Comparison of ENCODE assay signal across 8 mouse cellular contexts in genomic region chr9:44508721-44509486, GRCm38 (mm10). TPM values are rescaled to one million over a fixed set of nuclear protein-coding genes. Genes with fewer than 3 reads are reported as not detected.
DNase-seq lines count a peak whose midpoint lies in the region; ATAC-seq lines count a peak whose summit lies in the region.

No protein-coding gene starts in this region.

- peak; percentile 41 for DNase-seq in left cerebral cortex, postnatal 4 days
- DNase-seq in left cerebral cortex, adult 8-10 months (ENCODE audit: low spot score in 2 of 2) = no peak
- peak; percentile 21 to 26 for DNase-seq in cerebellum, postnatal 36 days
- no peak for DNase-seq in liver, embryonic 13.5 days
- DNase-seq in right cerebral cortex, postnatal 25 days = no peak
- DNase-seq in right cerebral cortex, adult 2 months (ENCODE audit: low spot score in 2 of 2) = no peak
- DNase-seq in frontal cortex, postnatal 14 days (ENCODE audit: low spot score in 2 of 2) = no peak

- peak overlapping the region; percentile 47 for H3K4me3 ChIP-seq in heart, embryonic 15.5 days
- peak overlapping the region; percentile 48; the same call in 1 of the 2 replicates for H3K4me3 ChIP-seq in liver, embryonic 13.5 days (replicated peaks)

- WGBS in heart, embryonic 15.5 days = 77% methylated on average over 19 of the region's 19 CpGs
- 77% methylated on average over 19 of the region's 19 CpGs for WGBS in liver, embryonic 13.5 days (ENCODE audit: insufficient replicate concordance)

- ATAC-seq in heart, embryonic 15.5 days (replicated peaks; ENCODE audit: insufficient number of reproducible peaks, insufficient read depth, low FRiP score, low read depth) = no peak
- ATAC-seq in liver, embryonic 13.5 days (ENCODE audit: low read depth) = no peak

- H3K4me2 ChIP-seq in heart, embryonic 15.5 days = peak overlapping the region; percentile 73
- peak overlapping the region; percentile 63 for H3K4me2 ChIP-seq in liver, embryonic 13.5 days

- H3K27ac ChIP-seq in heart, embryonic 15.5 days = peak overlapping the region; percentile 84
- no peak overlapping the region for H3K27ac ChIP-seq in liver, embryonic 13.5 days

- H3K9ac ChIP-seq in heart, embryonic 15.5 days = peak overlapping the region; percentile 51
- peak overlapping the region; percentile 48 for H3K9ac ChIP-seq in liver, embryonic 13.5 days

- H3K27me3 ChIP-seq in heart, embryonic 15.5 days = no peaks in the 10 kb centered on the region
- 0 out of 2 replicates have a peak, but pooled peaks cover 3% of the 10 kb centered on the region for H3K27me3 ChIP-seq in liver, embryonic 13.5 days

- peaks cover 53% of the 10 kb centered on the region for H3K36me3 ChIP-seq in heart, embryonic 15.5 days
- peaks cover 35% of the 10 kb centered on the region for H3K36me3 ChIP-seq in liver, embryonic 13.5 days

- intact Hi-C loops in left cerebral cortex, postnatal 4 days (cut with DNase I) = loop anchor here (5.0 kb wide), 1 partner anchor 98 kb away; no protein-coding TSS in a partner anchor

- peaks cover 68% of the 10 kb centered on the region for H3K4me1 ChIP-seq in heart, embryonic 15.5 days (replicated peaks)
- peaks cover 43% of the 10 kb centered on the region for H3K4me1 ChIP-seq in liver, embryonic 13.5 days (replicated peaks)

- no peaks in the 10 kb centered on the region for H3K9me3 ChIP-seq in heart, embryonic 15.5 days (replicated peaks)
- no peaks in the 10 kb centered on the region for H3K9me3 ChIP-seq in liver, embryonic 13.5 days (replicated peaks)

RNA-seq across cellular contexts. Expression of gene Bcl9l, which starts 26.3 kb away (rescaled TPM):
- total RNA-seq in left cerebral cortex, postnatal 4 days (2021) = 100 to 1,000 TPM; 109 to 113 TPM
- 10 to 100 TPM; 60.4 to 67.8 (median 61.9) TPM for total RNA-seq in left cerebral cortex, adult 8-10 months (2022)
- polyA plus RNA-seq in heart, embryonic 15.5 days (2015; fragmentation: Nextera tagmentation; extraction: Ambion mirVana) = 9.1 and 12.6 TPM in 2 replicates
- polyA plus RNA-seq in liver, embryonic 13.5 days (2015; fragmentation: Nextera tagmentation; extraction: Ambion mirVana) = 1.0 and 1.5 TPM in 2 replicates

RNA-seq across cellular contexts. Expression of gene Cxcr5, which starts 52.8 kb away (rescaled TPM):
- not detected for total RNA-seq in left cerebral cortex, postnatal 4 days (2021)
- not detected for total RNA-seq in left cerebral cortex, adult 8-10 months (2022)
- polyA plus RNA-seq in heart, embryonic 15.5 days (2015; fragmentation: Nextera tagmentation; extraction: Ambion mirVana) = 0.05 and 0.23 TPM in 2 replicates
- polyA plus RNA-seq in liver, embryonic 13.5 days (2015; fragmentation: Nextera tagmentation; extraction: Ambion mirVana) = 0.09 TPM in 1 of 2 replicates, not detected in the other

RNA-seq across cellular contexts. Expression of gene Upk2, which starts 54.1 kb away (rescaled TPM):
- total RNA-seq in left cerebral cortex, postnatal 4 days (2021) = not detected
- total RNA-seq in left cerebral cortex, adult 8-10 months (2022) = not detected
- polyA plus RNA-seq in heart, embryonic 15.5 days (2015; fragmentation: Nextera tagmentation; extraction: Ambion mirVana) = 0.63 TPM in 1 of 2 replicates, not detected in the other
- not detected in 2 replicates for polyA plus RNA-seq in liver, embryonic 13.5 days (2015; fragmentation: Nextera tagmentation; extraction: Ambion mirVana)

Comparison
In these comparisons a context has a peak if more than half of its experiments do, and no peak if none do; other contexts are left out.
1. DNase-seq: peak in left cerebral cortex, postnatal 4 days (single experiment) and cerebellum, postnatal 36 days (2 of 2); none in left cerebral cortex, adult 8-10 months (0 of 2), liver, embryonic 13.5 days (single experiment), right cerebral cortex, postnatal 25 days (single experiment), right cerebral cortex, adult 2 months (0 of 2) and frontal cortex, postnatal 14 days (0 of 2).